Mouse (Mus musculus) intestine, postnatal 0 days (tissue): ENCODE results near the gene Kansl1. TPM values are rescaled to one million over a fixed set of nuclear protein-coding genes. Genes with fewer than 3 reads are reported as not detected.

Source experiments
- ATAC-seq: fragments of 200-750 bp; cut with Nextera tagmentation; 2 replicates; pipeline ENCODE4 v1.8.0; 2017; ENCODE audit warnings: mild to moderate bottlenecking, moderate TSS enrichment, moderate library complexity
- H3K27ac ChIP-seq: fragments of 300-500 bp; sonication (generic); 2 replicates; pipeline ENCODE4 v1.5.1; 2014; ENCODE audit warnings: mild to moderate bottlenecking, low read depth, low read length, moderate library complexity
- H3K27me3 ChIP-seq: fragments of 300-500 bp; sonication (generic); replicated peaks from 2 replicates; pipeline ENCODE4 v1.6.1; 2014; ENCODE audit warnings: low read length, mixed read lengths; ENCODE audit not compliant: control insufficient read depth, insufficient read depth
- H3K36me3 ChIP-seq: fragments of 300-500 bp; sonication (generic); 2 replicates; pipeline ENCODE4 v1.6.1; 2014; ENCODE audit warnings: mild to moderate bottlenecking, moderate library complexity; ENCODE audit not compliant: control insufficient read depth, insufficient read depth
- H3K4me1 ChIP-seq: fragments of 300-500 bp; sonication (generic); replicated peaks from 2 replicates; pipeline ENCODE4 v1.6.1; 2014; ENCODE audit warnings: antibody characterized with exemption, low read length, mixed read lengths; ENCODE audit not compliant: control insufficient read depth, insufficient read depth
- H3K4me2 ChIP-seq: fragments of 300-500 bp; sonication (generic); replicated peaks from 2 replicates; pipeline ENCODE4 v1.6.1; 2014; ENCODE audit warnings: low read depth, mild to moderate bottlenecking, moderate library complexity
- H3K4me3 ChIP-seq: fragments of 300-500 bp; sonication (generic); 2 replicates; pipeline ENCODE4 v1.5.1; 2014; ENCODE audit warnings: low read depth, low read length
- H3K9ac ChIP-seq: fragments of 300-500 bp; sonication (generic); 2 replicates; pipeline ENCODE4 v1.6.1; 2014; ENCODE audit warnings: mild to moderate bottlenecking, low read depth, low read length
- H3K9me3 ChIP-seq: fragments of 300-500 bp; sonication (generic); 2 replicates; pipeline ENCODE4 v1.6.1; 2016; ENCODE audit warnings: mixed run types; ENCODE audit not compliant: control insufficient read depth
- CTCF ChIP-seq: sonication (generic); IDR thresholded peaks from 2 replicates; pipeline ENCODE4 v1.5.1; 2016; ENCODE audit warnings: low read depth, mild to moderate bottlenecking, control low read depth, antibody characterized with exemption, moderate library complexity
- WGBS: fragments of 180-500 bp; shearing (Covaris S2); extraction: QIAGEN DNeasy Blood & Tissue Kit; methylation state at CpG from one replicate; pipeline ENCODE4 v1.1.7; 2014; 5-methylcytosine and 5-hydroxymethylcytosine counted together
- polyA plus RNA-seq: library from polyadenylated mRNA; unstranded; fragments of >200 nt; fragmentation: Nextera tagmentation; extraction: Ambion mirVana; gene quantifications from 2 replicates; pipeline ENCODE4 v1.2.1, GENCODE M21; 2015

Gene Kansl1
- polyA plus RNA-seq, 1 experiment from 2014 or later, result 8.1 TPM

GRCm38 (mm10) chr11:104310226-104310887 lies 158.3 kb downstream of the Kansl1 start:
- Histone ChIP-seq H3K27ac (no peak overlapping the region), H3K4me2 (peak overlapping the region; percentile 78), H3K36me3 (no peaks in the 10 kb centered on the region), H3K4me3 (peak overlapping the region; percentile 33), H3K27me3 (no peaks in the 10 kb centered on the region), H3K9ac (peak overlapping the region; percentile 27; the same call in 1 of the 2 replicates), H3K9me3 (no peaks in the 10 kb centered on the region), H3K4me1 (peaks cover 4% of the 10 kb centered on the region; the same call in 1 of the 2 replicates)
- 7% methylated on average over 23 of the region's 23 CpGs for WGBS
- TF ChIP-seq CTCF, result no peak
- peak; percentile 88 for ATAC-seq

DNA sequence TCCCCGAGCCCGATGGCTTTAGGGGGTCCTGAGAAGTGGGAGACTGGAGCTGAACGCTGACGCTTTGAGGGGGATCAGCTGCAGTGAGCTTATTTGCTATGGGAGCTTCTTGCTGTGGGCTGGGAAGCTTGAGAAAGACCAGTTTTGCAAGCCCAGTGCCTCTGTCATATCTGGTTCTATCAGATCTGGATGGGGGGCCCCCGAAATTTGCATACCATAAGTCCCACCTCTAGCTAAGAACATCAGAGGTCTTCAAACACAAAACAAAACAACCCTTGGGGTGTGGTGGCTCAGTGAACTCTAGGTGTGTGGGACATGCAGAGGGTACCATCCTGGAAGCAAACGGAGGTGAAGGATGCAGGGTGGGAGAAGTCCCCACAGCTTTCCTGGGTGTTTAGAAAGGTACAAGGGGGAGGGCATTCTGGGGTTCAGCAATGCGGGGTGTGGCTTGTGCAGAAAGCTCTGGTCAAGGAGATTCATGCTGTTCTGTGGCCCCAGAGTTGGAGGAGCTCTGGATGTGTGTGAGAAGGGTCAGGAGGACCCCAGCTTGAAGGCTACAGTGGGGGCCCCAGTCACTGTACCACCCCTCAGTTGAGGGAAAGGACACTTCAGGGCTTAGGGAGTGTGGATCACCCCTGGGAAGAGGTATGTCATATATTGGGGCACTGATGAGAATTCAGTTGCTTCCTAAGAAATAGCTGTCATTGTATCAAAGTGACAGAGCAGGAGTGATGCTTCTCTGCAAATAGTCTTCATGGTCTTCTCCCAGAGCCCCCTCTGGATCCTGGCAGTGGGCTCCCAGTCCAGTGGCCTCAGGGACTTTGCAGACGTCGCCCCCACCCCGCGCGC lies 159.1 kb downstream of the Kansl1 start:
- no peak for TF ChIP-seq CTCF
- WGBS, result 29% methylated on average over 12 of the region's 12 CpGs
- Histone ChIP-seq H3K9me3 (no peaks in the 10 kb centered on the region), H3K36me3 (no peaks in the 10 kb centered on the region), H3K9ac (0 out of 2 replicates have a peak overlapping the region, but pooled peaks have one; percentile 27), H3K27me3 (no peaks in the 10 kb centered on the region), H3K4me2 (peak overlapping the region; percentile 78), H3K4me1 (peaks cover 4% of the 10 kb centered on the region; the same call in 1 of the 2 replicates), H3K4me3 (peak overlapping the region; percentile 33), H3K27ac (no peak overlapping the region)
- ATAC-seq, result no peak

GRCm38 (mm10) chr11:104307136-104307535 lies 161.5 kb downstream of the Kansl1 start:
- Histone ChIP-seq H3K9ac (no peak overlapping the region), H3K4me1 (peaks cover 4% of the 10 kb centered on the region; the same call in 1 of the 2 replicates), H3K36me3 (no peaks in the 10 kb centered on the region), H3K4me2 (no peak overlapping the region), H3K9me3 (no peaks in the 10 kb centered on the region), H3K27ac (no peak overlapping the region), H3K4me3 (no peak overlapping the region), H3K27me3 (no peaks in the 10 kb centered on the region)
- no peak for ATAC-seq
- no peak for TF ChIP-seq CTCF
- WGBS, result 63% methylated on average over 4 of the region's 4 CpGs

- Histone ChIP-seq H3K9ac (no peak overlapping the region), H3K4me3 (no peak overlapping the region), H3K4me2 (no peak overlapping the region), H3K36me3 (no peaks in the 10 kb centered on the region), H3K27me3 (no peaks in the 10 kb centered on the region), H3K9me3 (no peaks in the 10 kb centered on the region), H3K27ac (no peak overlapping the region), H3K4me1 (peaks cover 4% of the 10 kb centered on the region; the same call in 1 of the 2 replicates)
- ATAC-seq, result no peak
- 76% methylated on average over 13 of the region's 13 CpGs for WGBS
- no peak for TF ChIP-seq CTCF
Observed at GRCm38 (mm10) chr11:104306483-104306882, 162.2 kb downstream of the Kansl1 start.

DNA sequence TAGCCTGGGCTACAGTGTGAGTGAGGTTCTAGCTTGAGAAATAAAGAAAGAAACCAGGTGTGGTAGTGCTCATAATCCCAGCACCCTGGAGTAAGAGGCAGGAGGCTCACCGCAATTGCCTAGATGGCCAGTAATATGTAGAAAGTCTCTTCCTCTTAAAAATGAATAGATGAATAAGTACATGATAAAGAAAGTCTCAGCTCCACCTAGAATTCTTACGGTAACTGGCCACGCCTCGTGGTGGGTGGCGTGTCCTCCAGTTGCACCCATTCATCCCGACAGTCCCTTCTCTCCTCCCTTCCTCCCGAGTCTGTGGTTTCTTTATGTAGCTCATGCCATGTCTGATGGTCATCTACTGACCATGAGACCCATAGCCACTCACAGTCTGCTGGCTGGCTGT lies 162.9 kb downstream of the Kansl1 start:
- no peaks in the 10 kb centered on the region for H3K36me3 ChIP-seq
- no peak overlapping the region for H3K27ac ChIP-seq
- H3K9ac ChIP-seq, result no peak overlapping the region
- H3K4me3 ChIP-seq, result no peak overlapping the region
- H3K4me2 ChIP-seq, result no peak overlapping the region
- WGBS, result 92% methylated on average over 7 of the region's 7 CpGs
- no peak for TF ChIP-seq CTCF
- no peaks in the 10 kb centered on the region; the same call in 1 of the 2 replicates for H3K4me1 ChIP-seq
- H3K27me3 ChIP-seq, result no peaks in the 10 kb centered on the region
- no peak for ATAC-seq
- H3K9me3 ChIP-seq, result no peaks in the 10 kb centered on the region

- 71% methylated on average over 8 of the region's 8 CpGs for WGBS
- no peak overlapping the region for H3K4me3 ChIP-seq
- H3K36me3 ChIP-seq, result no peaks in the 10 kb centered on the region
- no peaks in the 10 kb centered on the region; the same call in 1 of the 2 replicates for H3K4me1 ChIP-seq
- no peak overlapping the region for H3K27ac ChIP-seq
- no peaks in the 10 kb centered on the region for H3K9me3 ChIP-seq
- H3K9ac ChIP-seq, result no peak overlapping the region
- no peak overlapping the region for H3K4me2 ChIP-seq
- ATAC-seq, result no peak
- no peak for TF ChIP-seq CTCF
- no peaks in the 10 kb centered on the region for H3K27me3 ChIP-seq
Observed at GRCm38 (mm10) chr11:104303088-104303960, 165.3 kb downstream of the Kansl1 start.
